Mouse (Mus musculus): ENCODE measurements at regions not wholly inside any gene's neighbourhood (a gene's known extent, or its start where the extent isn't known, plus 50 kb on each side); places are given as distances from the start of the nearest gene placed in this dataset.

DNA sequence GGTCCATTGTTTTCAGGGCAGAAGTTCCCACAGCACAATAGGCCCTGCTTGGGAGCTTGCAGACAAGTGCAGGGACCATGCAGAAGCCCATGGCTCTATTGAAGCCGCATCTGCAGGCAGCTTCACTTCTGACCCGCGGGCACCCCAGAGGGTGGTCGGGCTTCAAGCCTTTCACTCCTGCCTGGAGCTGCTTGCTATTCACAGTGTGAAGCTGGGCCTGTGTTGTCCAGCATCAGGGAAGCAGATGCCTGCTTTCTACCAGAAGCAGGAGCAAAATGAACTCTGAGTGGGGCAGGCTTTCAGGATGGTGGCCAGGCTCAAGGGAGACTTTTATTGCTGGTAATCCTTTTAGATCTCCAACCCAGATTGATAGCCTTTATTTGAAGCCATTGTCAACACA lies 180.2 kb upstream of the Arglu1 start:
- Histone ChIP-seq H3K27ac (ENCODE audit: low read length) (no peak overlapping the region), H3K36me3 (ENCODE audit: control insufficient read depth, insufficient read depth, low read length) (no peaks in the 10 kb centered on the region), H3K9me3 (ENCODE audit: control insufficient read depth, low read length) (no peaks in the 10 kb centered on the region), H3K9ac (ENCODE audit: low read depth, low read length) (no peak overlapping the region), H3K4me1 (ENCODE audit: control insufficient read depth, insufficient read depth, low read length) (no peaks in the 10 kb centered on the region), H3K4me3 (ENCODE audit: low read length) (no peak overlapping the region), H3K4me2 (ENCODE audit: low read depth, low read length) (no peak overlapping the region), H3K27me3 (replicated peaks; ENCODE audit: control insufficient read depth, insufficient read depth, low read length) (no peaks in the 10 kb centered on the region)
- 20% methylated on average over 4 of the region's 4 CpGs for WGBS
- ATAC-seq: no peak

DNA sequence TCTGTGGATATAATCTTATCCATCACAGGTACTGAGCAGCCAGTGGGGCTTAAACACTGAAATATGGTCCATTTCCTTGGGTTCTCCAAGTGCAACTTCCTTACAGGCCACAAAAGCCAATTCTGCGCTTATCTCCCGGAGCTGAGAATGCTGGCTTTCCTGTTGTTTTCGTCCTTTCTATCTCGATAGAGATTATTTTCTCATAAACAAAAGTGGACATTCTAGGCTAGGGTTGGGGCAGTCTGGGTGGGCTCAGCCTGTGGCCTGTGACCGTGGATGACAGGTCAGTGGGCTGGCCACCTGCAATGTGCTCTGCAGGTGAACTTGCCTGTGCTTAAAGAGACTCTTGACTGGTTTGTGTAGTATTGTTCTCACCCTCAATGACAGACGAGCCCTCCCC lies 179.0 kb upstream of the Arglu1 start:
- Histone ChIP-seq H3K4me1 (ENCODE audit: control insufficient read depth, insufficient read depth, low read length) (no peaks in the 10 kb centered on the region), H3K4me3 (ENCODE audit: low read length) (no peak overlapping the region), H3K9me3 (ENCODE audit: control insufficient read depth, low read length) (no peaks in the 10 kb centered on the region), H3K4me2 (ENCODE audit: low read depth, low read length) (no peak overlapping the region), H3K36me3 (ENCODE audit: control insufficient read depth, insufficient read depth, low read length) (no peaks in the 10 kb centered on the region), H3K27me3 (replicated peaks; ENCODE audit: control insufficient read depth, insufficient read depth, low read length) (no peaks in the 10 kb centered on the region), H3K27ac (ENCODE audit: low read length) (no peak overlapping the region), H3K9ac (ENCODE audit: low read depth, low read length) (no peak overlapping the region)
- no peak for ATAC-seq
- WGBS: 63% methylated on average over 6 of the region's 6 CpGs

DNA sequence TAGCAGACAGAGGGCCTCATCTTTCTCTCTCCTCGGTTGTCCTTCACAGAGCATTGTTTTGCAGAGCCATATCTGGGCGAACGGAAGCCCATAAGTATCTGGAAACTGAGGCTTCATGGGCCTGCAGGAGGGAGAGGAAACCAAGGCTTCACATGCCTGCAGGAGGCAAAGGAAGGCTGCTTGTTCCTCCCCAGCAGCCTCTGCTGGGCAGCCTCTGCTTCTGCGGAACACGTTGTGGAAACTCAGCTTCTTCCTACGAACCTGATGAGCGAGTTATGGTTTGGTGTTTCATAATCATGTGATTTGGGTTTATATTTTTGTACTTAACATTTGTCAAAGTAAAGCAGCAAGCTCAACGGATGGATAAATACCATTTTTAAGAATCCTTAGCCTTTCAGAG lies 177.6 kb upstream of the Arglu1 start:
- Histone ChIP-seq H3K9ac (ENCODE audit: low read depth, low read length) (no peak overlapping the region), H3K4me2 (ENCODE audit: low read depth, low read length) (no peak overlapping the region), H3K27me3 (replicated peaks; ENCODE audit: control insufficient read depth, insufficient read depth, low read length) (no peaks in the 10 kb centered on the region), H3K9me3 (ENCODE audit: control insufficient read depth, low read length) (no peaks in the 10 kb centered on the region), H3K36me3 (ENCODE audit: control insufficient read depth, insufficient read depth, low read length) (no peaks in the 10 kb centered on the region), H3K4me1 (ENCODE audit: control insufficient read depth, insufficient read depth, low read length) (no peaks in the 10 kb centered on the region), H3K27ac (ENCODE audit: low read length) (no peak overlapping the region), H3K4me3 (ENCODE audit: low read length) (no peak overlapping the region)
- WGBS: 48% methylated on average over 8 of the region's 8 CpGs
- ATAC-seq: no peak

DNA sequence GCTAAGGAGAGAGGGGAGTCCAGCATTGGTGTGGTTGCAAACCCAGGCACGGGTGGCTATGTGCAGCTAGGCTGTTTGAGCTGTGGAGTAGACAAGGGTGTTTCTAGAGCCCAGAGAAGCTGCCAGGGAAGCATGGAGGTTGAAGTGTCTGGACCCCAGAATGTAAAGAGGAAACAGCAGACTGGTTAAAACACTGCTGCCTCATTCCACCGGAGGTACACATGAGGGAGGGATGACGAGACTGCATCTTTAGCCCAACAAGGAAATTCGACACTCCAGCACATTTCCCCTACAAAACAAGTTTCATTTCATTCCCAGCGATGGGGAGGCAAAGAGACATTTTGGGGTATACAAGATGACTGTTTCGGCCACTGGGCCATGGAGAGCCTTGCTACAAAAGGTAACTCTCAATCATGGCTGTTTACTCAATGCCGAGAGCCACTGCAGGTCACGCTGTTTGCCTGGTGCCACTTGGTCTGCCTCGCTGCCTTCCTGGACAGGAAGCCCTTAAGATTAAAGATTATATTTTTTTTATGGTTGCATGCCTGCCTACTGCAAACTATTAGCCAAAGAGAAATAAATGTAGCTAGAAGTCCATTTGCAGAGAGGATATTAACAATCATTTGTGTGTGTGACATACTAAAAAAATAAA lies 176.9 kb upstream of the Arglu1 start:
- Histone ChIP-seq H3K4me2 (ENCODE audit: low read depth, low read length) (no peak overlapping the region), H3K36me3 (ENCODE audit: control insufficient read depth, insufficient read depth, low read length) (no peaks in the 10 kb centered on the region), H3K9me3 (ENCODE audit: control insufficient read depth, low read length) (no peaks in the 10 kb centered on the region), H3K27me3 (replicated peaks; ENCODE audit: control insufficient read depth, insufficient read depth, low read length) (no peaks in the 10 kb centered on the region), H3K4me1 (ENCODE audit: control insufficient read depth, insufficient read depth, low read length) (no peaks in the 10 kb centered on the region), H3K27ac (ENCODE audit: low read length) (no peak overlapping the region), H3K4me3 (ENCODE audit: low read length) (no peak overlapping the region), H3K9ac (ENCODE audit: low read depth, low read length) (no peak overlapping the region)
- no peak for ATAC-seq
- WGBS: 37% methylated on average over 9 of the region's 9 CpGs

DNA sequence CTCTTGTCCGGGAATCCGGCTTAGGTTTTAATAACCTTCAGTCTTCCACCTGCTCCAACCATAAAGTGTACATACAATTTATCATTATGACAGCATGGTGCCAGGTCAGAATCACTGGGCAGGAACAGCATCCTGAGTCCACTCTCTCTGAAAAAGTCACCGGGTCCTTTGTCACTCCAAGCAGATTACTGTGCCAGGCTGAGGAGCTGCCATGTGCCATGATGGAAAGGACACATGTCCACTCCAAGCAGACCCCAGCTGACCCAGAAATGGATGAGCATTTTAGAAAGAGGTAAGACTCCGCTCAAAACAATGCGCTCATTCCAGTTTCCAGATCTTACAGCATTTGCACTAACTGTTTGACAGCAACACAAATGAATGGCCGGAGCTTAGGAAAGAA lies 172.4 kb upstream of the Arglu1 start:
- 74% methylated on average over 6 of the region's 6 CpGs for WGBS
- Histone ChIP-seq H3K4me1 (ENCODE audit: control insufficient read depth, insufficient read depth, low read length) (no peaks in the 10 kb centered on the region), H3K27me3 (replicated peaks; ENCODE audit: control insufficient read depth, insufficient read depth, low read length) (no peaks in the 10 kb centered on the region), H3K9me3 (ENCODE audit: control insufficient read depth, low read length) (no peaks in the 10 kb centered on the region), H3K4me2 (ENCODE audit: low read depth, low read length) (no peak overlapping the region), H3K36me3 (ENCODE audit: control insufficient read depth, insufficient read depth, low read length) (no peaks in the 10 kb centered on the region), H3K9ac (ENCODE audit: low read depth, low read length) (no peak overlapping the region), H3K4me3 (ENCODE audit: low read length) (no peak overlapping the region), H3K27ac (ENCODE audit: low read length) (no peak overlapping the region)
- no peak for ATAC-seq

DNA sequence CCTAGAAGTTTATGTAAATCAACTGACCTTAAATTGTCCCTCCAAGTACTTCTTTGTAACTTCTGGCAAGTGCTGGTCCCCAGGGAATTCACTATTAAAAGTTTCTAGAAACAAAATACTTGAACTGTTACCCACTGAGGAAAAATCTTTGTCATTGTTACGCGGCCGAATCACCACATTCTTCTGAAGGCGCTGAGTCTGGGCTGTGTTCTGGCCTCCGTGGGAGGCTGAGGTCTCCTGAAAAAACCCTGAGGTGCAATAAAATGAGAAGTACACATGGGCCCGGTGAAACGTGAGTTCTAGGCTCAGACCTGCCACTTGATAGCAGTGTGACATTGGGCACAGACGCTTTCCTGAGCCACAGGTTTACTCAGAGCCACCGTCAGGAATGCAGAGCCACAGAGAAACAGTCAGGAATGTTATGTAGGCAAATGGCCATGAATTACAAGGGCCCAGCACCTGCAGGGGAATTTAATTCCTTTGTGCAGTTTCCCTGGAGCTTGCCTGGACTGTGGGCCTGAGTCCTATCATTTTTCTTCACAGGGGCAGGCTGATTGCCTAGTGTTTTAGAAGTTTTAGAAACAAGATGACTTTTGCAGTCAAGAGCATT lies 171.1 kb upstream of the Arglu1 start:
- 68% methylated on average over 9 of the region's 9 CpGs for WGBS
- no peak for ATAC-seq
- H3K9ac ChIP-seq (ENCODE audit: low read depth, low read length): no peak overlapping the region
- no peaks in the 10 kb centered on the region for H3K4me1 ChIP-seq (ENCODE audit: control insufficient read depth, insufficient read depth, low read length)
- H3K36me3 ChIP-seq (ENCODE audit: control insufficient read depth, insufficient read depth, low read length): no peaks in the 10 kb centered on the region
- H3K9me3 ChIP-seq (ENCODE audit: control insufficient read depth, low read length): no peaks in the 10 kb centered on the region
- no peak overlapping the region for H3K4me2 ChIP-seq (ENCODE audit: low read depth, low read length)
- no peak overlapping the region for H3K27ac ChIP-seq (ENCODE audit: low read length)
- H3K4me3 ChIP-seq (ENCODE audit: low read length): no peak overlapping the region
- no peaks in the 10 kb centered on the region for H3K27me3 ChIP-seq (replicated peaks; ENCODE audit: control insufficient read depth, insufficient read depth, low read length)

DNA sequence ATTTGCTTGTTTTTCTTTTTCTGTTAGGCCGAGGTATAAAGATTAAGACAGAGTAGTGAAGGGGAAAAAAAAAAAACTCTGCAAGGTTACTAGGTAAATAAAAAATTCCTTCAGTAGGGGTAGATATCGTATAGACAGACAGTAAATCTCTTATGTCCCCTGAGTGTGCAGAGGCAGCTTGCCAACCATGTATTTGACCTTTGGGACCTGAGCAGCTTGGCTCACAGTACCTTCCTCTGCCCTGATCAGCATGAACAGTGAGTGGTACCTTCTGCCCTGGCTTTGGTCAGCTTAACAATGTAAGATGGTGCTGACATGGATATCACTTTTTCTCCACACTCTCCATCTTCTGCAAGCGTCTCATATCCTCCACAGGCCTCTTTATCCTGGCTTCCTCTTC lies 168.3 kb upstream of the Arglu1 start:
- Histone ChIP-seq H3K36me3 (ENCODE audit: control insufficient read depth, insufficient read depth, low read length) (no peaks in the 10 kb centered on the region), H3K4me3 (ENCODE audit: low read length) (no peak overlapping the region), H3K27me3 (replicated peaks; ENCODE audit: control insufficient read depth, insufficient read depth, low read length) (no peaks in the 10 kb centered on the region), H3K4me1 (ENCODE audit: control insufficient read depth, insufficient read depth, low read length) (no peaks in the 10 kb centered on the region), H3K27ac (ENCODE audit: low read length) (no peak overlapping the region), H3K9me3 (ENCODE audit: control insufficient read depth, low read length) (no peaks in the 10 kb centered on the region), H3K4me2 (ENCODE audit: low read depth, low read length) (no peak overlapping the region), H3K9ac (ENCODE audit: low read depth, low read length) (no peak overlapping the region)
- WGBS: 45% methylated on average over 3 of the region's 3 CpGs
- no peak for ATAC-seq

DNA sequence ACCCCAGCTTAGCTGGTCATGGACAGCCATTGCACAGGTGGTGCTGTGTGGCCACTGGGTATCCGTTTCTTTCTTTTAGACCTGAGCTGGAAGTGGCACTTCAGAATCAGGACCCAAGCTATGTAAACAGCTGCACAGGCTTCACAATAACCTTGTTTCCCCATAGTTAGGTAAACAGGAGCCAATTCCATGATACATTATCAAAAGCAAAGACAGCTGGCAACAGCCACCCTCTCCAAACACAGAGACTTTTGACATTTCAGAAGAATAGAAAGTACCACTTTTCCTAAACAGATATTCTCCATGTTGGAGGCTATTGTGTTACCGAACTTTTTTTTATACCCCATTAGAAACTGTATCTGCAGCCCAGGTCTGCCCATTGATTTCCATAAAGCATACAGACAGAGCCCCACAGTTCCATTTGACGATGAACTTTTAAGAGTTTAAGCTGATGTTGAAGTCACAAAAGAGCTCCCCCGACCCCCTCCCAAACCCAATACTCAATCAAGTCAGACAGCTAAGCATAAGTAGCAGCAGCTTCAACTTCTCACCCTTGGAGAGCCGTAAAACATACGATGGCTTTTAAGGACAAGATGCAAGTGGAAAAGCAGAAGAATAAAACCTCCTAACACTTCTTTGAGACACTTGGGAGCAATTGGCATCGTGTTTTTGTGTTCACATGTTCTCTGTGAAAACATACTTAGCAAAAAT lies 162.5 kb upstream of the Arglu1 start:
- Histone ChIP-seq H3K9me3 (ENCODE audit: control insufficient read depth, low read length) (no peaks in the 10 kb centered on the region), H3K36me3 (ENCODE audit: control insufficient read depth, insufficient read depth, low read length) (no peaks in the 10 kb centered on the region), H3K9ac (ENCODE audit: low read depth, low read length) (no peak overlapping the region), H3K4me2 (ENCODE audit: low read depth, low read length) (no peak overlapping the region), H3K27ac (ENCODE audit: low read length) (no peak overlapping the region), H3K4me3 (ENCODE audit: low read length) (no peak overlapping the region), H3K4me1 (ENCODE audit: control insufficient read depth, insufficient read depth, low read length) (peaks cover 6% of the 10 kb centered on the region), H3K27me3 (replicated peaks; ENCODE audit: control insufficient read depth, insufficient read depth, low read length) (no peaks in the 10 kb centered on the region)
- 47% methylated on average over 7 of the region's 7 CpGs for WGBS
- no peak for ATAC-seq

DNA sequence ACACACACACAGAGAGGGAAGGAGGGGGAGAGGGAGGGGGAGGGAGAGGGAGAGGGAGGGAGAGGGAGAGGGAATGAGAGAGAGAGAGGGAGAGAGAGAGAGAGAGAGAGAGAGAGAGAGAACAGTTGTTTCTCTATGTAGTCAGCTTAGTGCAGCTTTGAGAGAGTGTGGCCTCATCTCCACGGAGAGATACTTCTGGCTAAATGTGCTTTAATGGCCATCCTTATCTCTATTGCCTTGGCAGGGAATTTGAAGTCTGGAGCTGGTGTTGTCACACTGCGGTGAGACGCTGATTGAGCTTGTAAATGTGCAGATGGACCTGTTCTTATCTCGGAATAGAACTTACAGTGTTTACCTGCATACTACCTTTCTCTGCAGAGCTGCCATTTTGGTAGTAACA lies 160.9 kb upstream of the Arglu1 start:
- no peaks in the 10 kb centered on the region for H3K9me3 ChIP-seq (ENCODE audit: control insufficient read depth, low read length)
- no peak overlapping the region for H3K9ac ChIP-seq (ENCODE audit: low read depth, low read length)
- no peak overlapping the region for H3K4me2 ChIP-seq (ENCODE audit: low read depth, low read length)
- ATAC-seq: peak; percentile 66
- H3K27ac ChIP-seq (ENCODE audit: low read length): no peak overlapping the region
- 27% methylated on average over 4 of the region's 4 CpGs for WGBS
- no peak overlapping the region for H3K4me3 ChIP-seq (ENCODE audit: low read length)
- no peaks in the 10 kb centered on the region for H3K36me3 ChIP-seq (ENCODE audit: control insufficient read depth, insufficient read depth, low read length)
- peaks cover 6% of the 10 kb centered on the region for H3K4me1 ChIP-seq (ENCODE audit: control insufficient read depth, insufficient read depth, low read length)
- H3K27me3 ChIP-seq (replicated peaks; ENCODE audit: control insufficient read depth, insufficient read depth, low read length): no peaks in the 10 kb centered on the region

All from intestine, embryonic 16.5 days (tissue).